Mouse (Mus musculus) liver, embryonic 14.5 days (tissue): ENCODE measurements at regions not wholly inside any gene's neighbourhood (a gene's known extent, or its start where the extent isn't known, plus 50 kb on each side); places are given as distances from the start of the nearest gene placed in this dataset.

Source experiments
- CTCF ChIP-seq: IDR thresholded peaks from 2 replicates; pipeline ENCODE4 v1.5.1; 2016; ENCODE audit warnings: antibody characterized with exemption, low read depth, control low read depth
- EP300 ChIP-seq: IDR thresholded peaks from 2 replicates; pipeline ENCODE4 v1.6.1; 2016; ENCODE audit warnings: antibody characterized with exemption, low read depth

DNA sequence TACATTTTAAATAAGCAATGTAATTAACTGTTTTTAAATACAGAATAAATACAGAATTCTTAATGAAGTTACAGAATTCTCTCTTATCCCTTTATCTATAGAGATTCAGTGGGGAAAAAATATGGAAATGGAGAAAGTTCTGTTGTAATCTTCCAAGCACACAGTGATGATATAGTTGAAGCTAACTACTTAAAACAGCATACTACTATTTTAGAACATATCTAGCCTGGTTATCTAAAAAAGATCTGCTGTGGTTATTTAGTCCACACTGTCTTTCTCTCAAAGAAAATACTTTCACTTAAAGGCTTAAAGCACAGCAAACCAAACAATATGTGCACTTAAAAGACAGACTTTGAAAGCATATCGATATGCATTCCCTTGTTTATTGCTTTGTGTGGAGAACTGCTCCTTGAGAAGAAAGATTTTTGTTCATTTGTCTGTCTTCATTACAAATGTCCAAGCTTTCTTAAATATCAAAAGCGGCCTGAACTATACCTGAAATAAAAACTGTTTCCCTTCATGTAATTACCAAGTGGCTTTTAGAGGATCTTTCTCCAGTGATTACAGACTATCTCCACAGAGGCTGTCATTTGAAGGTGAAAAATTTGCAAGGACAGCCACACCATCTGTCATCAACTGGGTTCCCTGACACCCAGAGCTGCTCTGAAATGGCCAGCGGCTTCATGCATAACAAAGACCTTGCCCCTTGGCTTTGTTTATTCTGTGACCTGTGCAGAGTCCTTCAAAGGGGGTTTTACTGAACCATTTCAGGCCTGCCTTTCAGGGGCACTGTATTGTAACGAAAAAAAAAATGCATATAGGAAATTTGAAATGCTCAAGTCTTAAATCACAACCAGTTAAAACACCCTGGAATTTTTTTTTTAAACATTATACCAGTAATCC, 458.7 kb upstream of the Cypt12 start:
- no peak for TF ChIP-seq CTCF
- no peak for TF ChIP-seq EP300
